Mouse (Mus musculus): ENCODE measurements around the gene Kcnc1.

GRCm38 (mm10) chr7:46365810-46366209, 30.5 kb upstream of the Kcnc1 start:
- TF ChIP-seq CTCF (IDR thresholded peaks at IDR 0.05 in 2 of 3, conservative IDR thresholded peaks at IDR 0.05 in 1 of 3; ENCODE audit: control insufficient read depth in 1 of 3, insufficient read depth in 1 of 3, low read depth in 2 of 3, low read length in 3 of 3, poor library complexity in 1 of 3, severe bottlenecking in 1 of 3) (no peak), SIN3A (IDR thresholded peaks at IDR 0.05; ENCODE audit: low read length) (no peak), RCOR1 (IDR thresholded peaks at IDR 0.05; ENCODE audit: low read depth, low read length) (no peak), HCFC1 (IDR thresholded peaks at IDR 0.05; ENCODE audit: low read depth, low read length) (no peak), NRF1 (IDR thresholded peaks at IDR 0.05; ENCODE audit: insufficient read depth, low read depth, low read length, poor library complexity, severe bottlenecking) (no peak), BHLHE40 (IDR thresholded peaks at IDR 0.05; ENCODE audit: borderline replicate concordance, low read depth, low read length) (no peak)

All from MEL (cell line).